Mouse (Mus musculus) lung, adult 10 weeks (tissue): Measurements from ENCODE around the gene Rwdd2a. TPM values are rescaled to one million over a fixed set of nuclear protein-coding genes. Genes with fewer than 3 reads are reported as not detected.

ENCODE experiments used
- polyA plus RNA-seq: library from polyadenylated mRNA; stranded (reverse); fragments of 350-450 nt; fragmentation: Illumina TruSeq; extraction: RNeasy Lipid Tissue Mini Kit (QIAGEN cat#74804); gene quantifications from one replicate; pipeline ENCODE4 v1.2.3, GENCODE M21; 2014; ENCODE audit warnings: low read depth, low replicate concordance; ENCODE audit not compliant: insufficient read depth

Rwdd2a gene
- 2.8 TPM for polyA plus RNA-seq

DNA sequence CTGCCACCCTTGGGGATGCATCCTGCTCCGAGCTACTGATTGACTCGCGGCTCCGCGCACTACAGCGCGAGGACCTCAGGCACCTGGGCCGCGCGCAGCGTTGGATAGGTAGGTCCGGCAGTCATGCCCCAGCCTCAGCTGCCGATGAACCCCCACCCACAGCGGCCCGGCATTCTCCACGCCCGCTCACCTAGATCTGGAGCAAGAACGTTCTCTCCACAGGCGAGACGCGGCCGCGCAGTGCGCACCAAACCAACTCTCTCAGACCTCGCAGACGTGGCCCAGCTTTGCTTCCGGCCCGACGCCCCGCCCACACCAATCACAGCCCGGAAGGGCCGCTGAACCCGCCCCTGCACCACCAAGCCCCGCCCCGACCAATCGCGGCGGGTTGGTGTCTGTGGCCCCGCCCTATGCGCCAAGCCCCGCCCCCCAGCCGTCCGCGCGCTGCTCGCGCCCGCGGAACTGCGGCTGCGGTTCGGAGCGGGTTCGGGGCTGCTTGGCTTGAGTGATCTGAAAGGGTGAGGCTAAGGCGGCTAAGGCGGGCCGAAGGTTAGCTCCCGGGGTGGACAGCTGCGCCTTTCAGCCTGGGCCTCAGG is at the start of gene Rwdd2a, which contains the start of gene Pgm3:
TSS of gene Rwdd2a (plus strand) at position 452 of the 596 bp plus-strand sequence.
TSS of gene Pgm3 (minus strand) at position 303 of the 596 bp plus-strand sequence.

Other genes starting within 250 kb of the Rwdd2a start
- 1.0 TPM for gene Ube2cbp, start 107.0 kb upstream of the Rwdd2a start, polyA plus RNA-seq
- 9.8 TPM for gene Dop1a, start 104.8 kb upstream of the Rwdd2a start, polyA plus RNA-seq
- gene Pgm3, start 149 bp upstream of the Rwdd2a start, polyA plus RNA-seq = 8.1 TPM
- gene Me1, start 124.0 kb downstream of the Rwdd2a start, polyA plus RNA-seq = 46.5 TPM
- gene Prss35, start 171.7 kb downstream of the Rwdd2a start, polyA plus RNA-seq = 0.40 TPM